Mouse (Mus musculus): Measurements from ENCODE around the gene Aven. TPM values are rescaled to one million over a fixed set of nuclear protein-coding genes. Genes with fewer than 3 reads are reported as not detected.
"Not testable (repeated sequence)": the region's sequence is repeated elsewhere in the genome, so short reads cannot be mapped to it uniquely, and the experiment has no call there.

The Aven gene
- polyA plus RNA-seq (2015; fragmentation: Nextera tagmentation; extraction: Ambion mirVana): 2.4 and 4.5 TPM in 2 replicates

DNA sequence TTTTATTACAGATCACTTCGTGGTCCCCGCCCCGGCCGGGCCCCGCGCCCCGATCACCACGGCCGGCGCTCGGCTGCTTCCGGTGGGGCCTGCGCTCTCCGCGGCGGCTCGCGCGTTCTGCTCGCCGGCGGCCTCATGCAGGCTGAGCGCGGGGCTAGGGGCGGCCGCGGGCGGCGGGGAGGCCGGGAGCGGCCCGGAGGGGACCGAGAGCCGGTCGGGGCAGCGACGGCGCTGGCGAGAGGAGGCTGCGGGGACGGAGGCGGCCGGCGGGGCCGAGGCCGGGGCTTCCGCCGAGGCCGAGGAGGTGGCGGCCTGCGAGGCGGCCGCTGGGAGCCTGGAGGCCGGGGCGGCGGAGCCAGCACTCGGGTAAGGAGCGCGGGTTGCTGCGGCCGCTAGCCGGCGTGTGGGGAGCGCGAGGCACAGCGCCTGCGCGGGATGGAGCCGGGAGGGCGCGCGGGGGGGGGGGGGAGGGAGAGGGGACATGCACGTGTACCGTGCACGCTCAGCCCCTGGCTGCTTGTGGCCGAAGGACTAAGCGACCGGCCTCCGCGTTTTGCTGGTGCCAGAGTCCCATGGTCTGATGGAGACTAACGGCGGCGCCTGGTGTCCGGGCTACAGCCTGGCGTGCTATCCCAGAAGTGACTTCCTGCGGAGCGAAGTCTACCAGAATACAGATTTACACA, at the start of gene Aven:
TSS of gene Aven (plus strand) at position 109 of the 683 bp plus-strand sequence.
- no peaks in the 10 kb centered on the region for H3K36me3 ChIP-seq (replicated peaks)
- no peaks in the 10 kb centered on the region for H3K27me3 ChIP-seq (replicated peaks)
- peak; percentile 97 for ATAC-seq (replicated peaks)
- peaks cover 12% of the 10 kb centered on the region for H3K4me1 ChIP-seq
- under 1% methylated on average over 54 of the region's 87 CpGs for WGBS
- peak within 1 kb of the TSS; percentile 97 for H3K9ac ChIP-seq
- peak within 1 kb of the TSS; percentile 96 for H3K27ac ChIP-seq
- peak within 1 kb of the TSS; percentile 63 for H3K4me2 ChIP-seq
- no peaks in the 10 kb centered on the region for H3K9me3 ChIP-seq
- peak within 1 kb of the TSS; percentile 82 for H3K4me3 ChIP-seq

DNA sequence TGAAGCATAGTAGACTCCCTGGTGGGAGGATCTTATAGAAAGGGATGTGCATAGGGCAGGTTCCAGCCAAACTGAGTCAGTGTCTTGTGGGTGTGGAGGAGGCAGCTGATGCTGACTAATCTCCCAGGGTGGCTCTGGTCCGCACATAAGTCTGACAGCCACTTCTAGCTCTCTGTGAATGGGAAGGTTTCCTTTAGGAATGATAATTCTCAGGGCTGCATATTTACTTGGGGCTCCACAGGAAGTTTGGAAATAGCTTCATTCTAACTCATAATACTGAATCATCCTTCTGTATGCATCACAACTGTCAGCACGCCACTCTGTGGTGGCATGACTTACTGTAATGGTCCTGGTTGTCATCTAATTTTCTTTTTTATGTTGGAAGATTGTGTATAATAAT, 49.3 kb upstream of the Aven start:
- ATAC-seq (replicated peaks): no peak
- Histone ChIP-seq H3K36me3 (replicated peaks) (no peaks in the 10 kb centered on the region), H3K27ac (no peak overlapping the region), H3K4me2 (no peak overlapping the region), H3K27me3 (replicated peaks) (no peaks in the 10 kb centered on the region), H3K4me1 (no peaks in the 10 kb centered on the region), H3K9ac (no peak overlapping the region), H3K9me3 (no peaks in the 10 kb centered on the region), H3K4me3 (no peak overlapping the region)
- WGBS: 70% methylated on average over 2 of the region's 2 CpGs

DNA sequence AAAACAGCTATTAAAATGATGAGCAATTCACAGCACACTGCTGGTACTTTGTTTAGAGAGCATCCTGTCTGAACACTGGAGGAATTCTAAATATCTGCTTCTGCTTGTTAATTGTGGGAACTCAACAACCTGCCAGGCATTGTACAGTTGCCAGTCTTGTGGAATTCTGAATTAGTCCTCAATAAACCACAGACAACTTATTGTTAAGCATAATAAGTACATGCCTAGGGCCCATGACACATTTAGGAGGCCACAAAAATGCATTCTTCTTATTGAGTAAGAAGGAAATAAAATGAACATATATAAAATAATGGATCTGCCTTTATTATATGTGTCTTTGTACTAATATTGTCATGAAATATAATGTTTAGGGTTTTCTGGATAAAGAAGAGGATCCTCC, 47.3 kb upstream of the Aven start:
- no peaks in the 10 kb centered on the region for H3K4me1 ChIP-seq
- no peak overlapping the region for H3K4me2 ChIP-seq
- no peak for ATAC-seq (replicated peaks)
- H3K36me3 ChIP-seq (replicated peaks): no peaks in the 10 kb centered on the region
- no peak overlapping the region for H3K9ac ChIP-seq
- no peak overlapping the region for H3K27ac ChIP-seq
- H3K9me3 ChIP-seq: no peaks in the 10 kb centered on the region
- H3K27me3 ChIP-seq (replicated peaks): no peaks in the 10 kb centered on the region
- H3K4me3 ChIP-seq: no peak overlapping the region

DNA sequence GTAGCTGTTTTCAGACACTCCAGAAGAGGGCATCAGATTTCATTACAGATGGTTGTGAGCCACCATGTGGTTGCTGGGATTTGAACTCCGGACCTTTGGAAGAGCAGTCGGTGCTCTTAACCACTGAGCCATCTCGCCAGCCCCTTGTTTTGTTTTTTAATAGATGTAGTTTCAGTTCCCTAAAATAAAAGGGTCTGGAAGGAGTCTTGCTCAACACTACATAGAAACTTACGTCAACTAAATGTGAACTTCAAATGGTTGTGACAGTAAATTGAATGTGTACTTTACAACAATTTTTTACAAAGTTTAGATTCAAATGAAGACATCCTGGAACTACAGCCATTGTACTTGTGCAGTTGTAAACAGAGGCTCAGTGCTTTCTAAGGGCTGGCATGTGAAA, 44.7 kb upstream of the Aven start:
- ATAC-seq (replicated peaks); H3K9ac ChIP-seq; H3K9me3 ChIP-seq; H3K4me2 ChIP-seq; H3K4me3 ChIP-seq; H3K4me1 ChIP-seq; H3K36me3 ChIP-seq (replicated peaks); H3K27ac ChIP-seq; H3K27me3 ChIP-seq (replicated peaks): not testable (repeated sequence)
- WGBS: 74% methylated on average over 4 of the region's 4 CpGs

DNA sequence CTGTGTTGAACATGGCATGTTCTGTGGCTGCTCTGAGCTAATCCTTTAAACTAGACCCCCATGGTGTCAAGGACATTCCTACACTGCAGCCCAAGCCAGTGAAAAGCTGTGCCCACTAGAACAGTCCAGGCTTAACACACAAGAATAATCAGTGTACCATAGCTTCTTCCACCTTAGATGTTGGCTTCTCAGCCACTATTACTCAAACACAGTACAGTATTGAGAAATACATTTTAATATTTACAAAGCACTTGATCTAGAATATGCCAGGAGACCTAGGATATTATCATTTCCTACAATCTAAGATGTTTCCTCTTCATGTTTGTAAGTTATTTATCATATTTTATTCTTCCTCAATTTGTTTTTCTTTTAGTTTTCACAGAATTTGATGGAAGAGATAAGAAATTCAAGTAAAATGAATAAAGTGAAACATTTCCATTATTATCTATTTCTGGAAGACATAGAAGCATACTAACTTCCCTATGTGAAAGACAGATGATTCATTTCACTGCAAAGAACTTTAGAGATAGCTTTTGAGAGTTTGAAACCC, 44.2 kb upstream of the Aven start:
- ATAC-seq (replicated peaks): no peak
- H3K9me3 ChIP-seq: no peaks in the 10 kb centered on the region

GRCm38 (mm10) chr2:112449597-112450296, 43.0 kb upstream of the Aven start:
- no peaks in the 10 kb centered on the region for H3K36me3 ChIP-seq (replicated peaks)
- H3K9me3 ChIP-seq: no peaks in the 10 kb centered on the region
- ATAC-seq (replicated peaks): no peak
- no peak overlapping the region for H3K4me2 ChIP-seq
- H3K4me3 ChIP-seq: no peak overlapping the region
- no peaks in the 10 kb centered on the region for H3K27me3 ChIP-seq (replicated peaks)
- 34% methylated on average over 4 of the region's 4 CpGs for WGBS
- no peak overlapping the region for H3K9ac ChIP-seq
- peaks cover 4% of the 10 kb centered on the region for H3K4me1 ChIP-seq
- no peak overlapping the region for H3K27ac ChIP-seq

More for the DNA sequence above, 44.2 kb upstream of the Aven start:
- H3K36me3 ChIP-seq (replicated peaks): no peaks in the 10 kb centered on the region
- H3K9ac ChIP-seq: no peak overlapping the region
- H3K4me1 ChIP-seq: no peaks in the 10 kb centered on the region
- H3K4me3 ChIP-seq: no peak overlapping the region
- H3K27me3 ChIP-seq (replicated peaks): no peaks in the 10 kb centered on the region
- no peak overlapping the region for H3K27ac ChIP-seq
- H3K4me2 ChIP-seq: no peak overlapping the region

- not testable (repeated sequence) for H3K4me2 ChIP-seq; ATAC-seq (replicated peaks); H3K4me3 ChIP-seq; H3K36me3 ChIP-seq (replicated peaks); H3K27ac ChIP-seq; H3K9me3 ChIP-seq; H3K27me3 ChIP-seq (replicated peaks); H3K9ac ChIP-seq
- peaks cover 19% of the 10 kb centered on the region for H3K4me1 ChIP-seq
Measured at GRCm38 (mm10) chr2:112452513-112452912, 40.3 kb upstream of the Aven start.

- 30% methylated on average over 17 of the region's 17 CpGs for WGBS
- peak overlapping the region; percentile 78 for H3K4me3 ChIP-seq
- peak overlapping the region; percentile 80 for H3K4me2 ChIP-seq
- peak overlapping the region; percentile 74 for H3K9ac ChIP-seq
- no peaks in the 10 kb centered on the region for H3K27me3 ChIP-seq (replicated peaks)
- H3K27ac ChIP-seq: peak overlapping the region; percentile 82
- no peaks in the 10 kb centered on the region for H3K36me3 ChIP-seq (replicated peaks)
- ATAC-seq (replicated peaks): no peak
- H3K9me3 ChIP-seq: no peaks in the 10 kb centered on the region
- H3K4me1 ChIP-seq: peaks cover 23% of the 10 kb centered on the region
Measured at GRCm38 (mm10) chr2:112454125-112454861, 38.5 kb upstream of the Aven start.

DNA sequence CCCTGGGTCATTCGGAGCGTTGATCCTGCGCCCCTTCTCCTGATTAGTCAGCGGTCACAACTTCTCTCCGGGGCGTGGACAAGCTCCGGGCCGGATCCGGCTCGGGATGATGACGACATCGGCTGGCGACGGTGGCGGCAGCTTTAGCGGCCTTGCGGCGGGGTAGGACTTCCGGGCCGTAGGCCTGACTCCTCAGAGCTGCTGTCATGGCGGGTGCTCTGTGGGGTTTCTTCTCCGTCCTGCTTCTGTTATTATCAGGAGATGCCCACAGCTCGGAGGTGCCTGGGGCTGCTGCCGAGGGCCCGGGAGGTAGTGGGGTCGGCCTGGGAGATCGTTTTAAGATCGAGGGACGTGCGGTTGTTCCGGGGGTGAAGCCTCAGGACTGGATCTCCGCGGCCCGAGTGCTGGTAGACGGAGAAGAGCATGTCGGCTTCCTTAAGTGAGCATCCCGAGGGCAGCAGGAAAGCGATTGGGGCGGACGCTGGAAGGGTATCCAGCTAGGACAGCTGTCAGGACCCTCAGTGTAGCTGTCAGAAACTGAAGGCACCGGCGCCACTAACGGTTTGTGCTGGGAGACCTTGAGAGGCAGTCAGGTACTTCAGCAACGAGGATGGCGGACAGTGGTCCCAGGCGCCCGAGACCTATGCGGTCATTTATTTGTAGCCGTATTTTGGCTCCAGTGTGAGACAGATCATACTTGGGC, 37.8 kb upstream of the Aven start, which contains the start of gene Emc7:
TSS of gene Emc7 (plus strand) at position 136 of the 703 bp plus-strand sequence.
- under 1% methylated on average over 49 of the region's 49 CpGs for WGBS
- peak within 1 kb of the TSS; percentile 74 for H3K9ac ChIP-seq
- H3K36me3 ChIP-seq (replicated peaks): peaks cover 1% of the 10 kb centered on the region; the same call in 1 of the 2 replicates
- H3K27ac ChIP-seq: peak within 1 kb of the TSS; percentile 82
- peak within 1 kb of the TSS; percentile 80 for H3K4me2 ChIP-seq
- no peaks in the 10 kb centered on the region for H3K27me3 ChIP-seq (replicated peaks)
- peak; percentile 99 for ATAC-seq (replicated peaks)
- peak within 1 kb of the TSS; percentile 78 for H3K4me3 ChIP-seq
- H3K4me1 ChIP-seq: peaks cover 23% of the 10 kb centered on the region
- no peaks in the 10 kb centered on the region for H3K9me3 ChIP-seq

DNA sequence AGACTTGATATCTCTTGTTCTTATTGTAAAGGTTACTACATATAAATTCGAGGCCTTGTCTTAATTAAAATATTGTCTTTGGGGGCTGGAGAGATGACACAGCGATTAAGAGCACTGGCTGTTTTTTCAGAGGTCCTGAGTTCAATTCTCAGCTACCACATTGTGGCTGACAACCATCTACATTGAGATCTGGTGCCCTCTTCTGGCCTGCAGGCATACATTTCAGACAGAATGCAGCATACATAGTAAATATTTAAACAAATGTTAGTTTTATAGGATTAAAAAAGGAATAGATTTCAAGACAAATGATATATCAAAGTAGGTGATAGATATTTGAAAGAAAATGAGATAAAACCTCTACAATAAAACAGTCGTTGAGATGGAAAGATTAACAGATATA, 32.2 kb upstream of the Aven start:
- Histone ChIP-seq H3K4me2 (no peak overlapping the region), H3K4me3 (no peak overlapping the region), H3K4me1 (peaks cover 19% of the 10 kb centered on the region), H3K27me3 (replicated peaks) (no peaks in the 10 kb centered on the region), H3K9me3 (no peaks in the 10 kb centered on the region), H3K9ac (no peak overlapping the region), H3K27ac (no peak overlapping the region), H3K36me3 (replicated peaks) (peaks cover 16% of the 10 kb centered on the region)
- 92% methylated on average over 3 of the region's 3 CpGs for WGBS
- ATAC-seq (replicated peaks): no peak

DNA sequence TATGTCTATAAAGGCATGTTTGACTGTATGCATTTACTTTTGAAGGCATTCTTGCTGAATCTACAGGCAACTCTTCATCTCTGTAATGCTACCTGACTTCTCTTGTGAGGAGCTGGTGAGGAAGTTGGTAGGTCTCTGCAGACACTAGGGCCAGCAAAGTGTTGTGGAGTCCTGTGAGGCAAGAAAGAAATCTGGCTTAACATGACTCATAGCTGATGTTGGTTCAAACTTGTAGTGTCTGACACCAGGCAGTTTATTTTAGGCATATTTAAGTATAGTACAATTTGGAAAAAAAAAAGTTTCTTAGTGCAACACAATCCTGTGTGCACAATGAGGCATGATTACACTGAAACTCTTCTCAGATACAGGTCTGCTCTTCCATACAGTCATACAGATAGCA, 23.2 kb upstream of the Aven start:
- Histone ChIP-seq H3K4me3 (no peak overlapping the region), H3K4me1 (no peaks in the 10 kb centered on the region), H3K4me2 (no peak overlapping the region), H3K9ac (no peak overlapping the region), H3K27me3 (replicated peaks) (no peaks in the 10 kb centered on the region), H3K9me3 (no peaks in the 10 kb centered on the region), H3K36me3 (replicated peaks) (peaks cover 13% of the 10 kb centered on the region), H3K27ac (no peak overlapping the region)
- no peak for ATAC-seq (replicated peaks)

GRCm38 (mm10) chr2:112470961-112471381, 21.8 kb upstream of the Aven start:
- WGBS: 20% methylated on average over 5 of the region's 5 CpGs

More at GRCm38 (mm10) chr2:112470961-112471381, 21.8 kb upstream of the Aven start:
- no peaks in the 10 kb centered on the region for H3K9me3 ChIP-seq
- H3K36me3 ChIP-seq (replicated peaks): peaks cover 10% of the 10 kb centered on the region
- no peak overlapping the region for H3K27ac ChIP-seq
- no peak overlapping the region for H3K4me2 ChIP-seq
- H3K4me1 ChIP-seq: no peaks in the 10 kb centered on the region
- peak; percentile 48; the same call in 1 of the 2 replicates for ATAC-seq (replicated peaks)
- H3K27me3 ChIP-seq (replicated peaks): no peaks in the 10 kb centered on the region
- no peak overlapping the region for H3K4me3 ChIP-seq
- H3K9ac ChIP-seq: no peak overlapping the region

Measured in midbrain, embryonic 15.5 days (tissue).